Mouse (Mus musculus) cerebellum, adult 9-10 months (tissue): ENCODE results near the gene Vmn1r10.

Experiments
- DNase-seq: peaks from one replicate; pipeline ENCODE4 v3.0.0; 2022

The Vmn1r10 gene

GRCm38 (mm10) chr6:57109154-57109553 is at the start of gene Vmn1r10:
Gene Vmn1r10 (plus strand): TSS chr6:57109454.
- no peak for DNase-seq

- DNase-seq = no peak
Observed at GRCm38 (mm10) chr6:57063730-57064129, 45.5 kb upstream of the Vmn1r10 start.

GRCm38 (mm10) chr6:57066487-57066886 is 42.8 kb upstream of the Vmn1r10 start, which contains the start of gene Vmn1r9:
Gene Vmn1r9 (plus strand): TSS chr6:57066787.
- no peak for DNase-seq

- DNase-seq = no peak
Observed at GRCm38 (mm10) chr6:57106358-57106757, 2.9 kb upstream of the Vmn1r10 start.

- no peak for DNase-seq
Observed at GRCm38 (mm10) chr6:57133155-57133554, 23.9 kb downstream of the Vmn1r10 start, which contains the start of gene Vmn1r11. Gene Vmn1r11 (plus strand): TSS chr6:57133455.

- no peak for DNase-seq
Observed at GRCm38 (mm10) chr6:57156619-57157018, 47.4 kb downstream of the Vmn1r10 start, which contains the start of gene Vmn1r12. Gene Vmn1r12 (plus strand): TSS chr6:57156919.
